Mouse (Mus musculus) hindbrain, embryonic 12.5 days (tissue): Measurements from ENCODE around the gene Nrcam. TPM values are rescaled to one million over a fixed set of nuclear protein-coding genes. Genes with fewer than 3 reads are reported as not detected.
"Not testable (repeated sequence)": the region's sequence is repeated elsewhere in the genome, so short reads cannot be mapped to it uniquely, and the experiment has no call there.

Experiments used
- ATAC-seq: fragments of 200-750 bp; cut with Nextera tagmentation; 2 replicates; pipeline ENCODE4 v1.8.0; 2017; ENCODE audit warnings: moderate TSS enrichment; ENCODE audit not compliant: low FRiP score
- H3K27ac ChIP-seq: fragments of 300-500 bp; sonication (generic); 2 replicates; pipeline ENCODE4 v1.5.1; 2016; ENCODE audit warnings: mild to moderate bottlenecking
- H3K27me3 ChIP-seq: fragments of 300-500 bp; sonication (generic); 2 replicates; pipeline ENCODE4 v1.6.1; 2016; ENCODE audit warnings: mild to moderate bottlenecking
- H3K36me3 ChIP-seq: fragments of 300-500 bp; sonication (generic); 2 replicates; pipeline ENCODE4 v1.6.1; 2016; ENCODE audit warnings: mild to moderate bottlenecking
- H3K4me1 ChIP-seq: fragments of 300-500 bp; sonication (generic); 2 replicates; pipeline ENCODE4 v1.6.1; 2016
- H3K4me2 ChIP-seq: fragments of 300-500 bp; sonication (generic); replicated peaks from 2 replicates; pipeline ENCODE4 v1.6.1; 2016; ENCODE audit warnings: mild to moderate bottlenecking
- H3K4me3 ChIP-seq: fragments of 300-500 bp; sonication (generic); 2 replicates; pipeline ENCODE4 v1.5.1; 2016; ENCODE audit warnings: mild to moderate bottlenecking
- H3K9ac ChIP-seq: fragments of 300-500 bp; sonication (generic); 2 replicates; pipeline ENCODE4 v1.6.1; 2016; ENCODE audit warnings: mild to moderate bottlenecking, moderate library complexity
- H3K9me3 ChIP-seq: fragments of 300-500 bp; sonication (generic); replicated peaks from 2 replicates; pipeline ENCODE4 v1.6.1; 2016; ENCODE audit warnings: mild to moderate bottlenecking
- WGBS: fragments of 180-500 bp; shearing (Covaris S2); methylation state at CpG from one replicate; pipeline ENCODE4 v1.1.7; 2016; 5-methylcytosine and 5-hydroxymethylcytosine counted together
- polyA plus RNA-seq: library from polyadenylated mRNA; unstranded; fragments of >200 nt; fragmentation: Nextera tagmentation; extraction: Ambion mirVana; gene quantifications from 2 replicates; pipeline ENCODE4 v1.2.1, GENCODE M21; 2016

Gene Nrcam
- 97.0 and 110 TPM in 2 replicates for polyA plus RNA-seq

- WGBS: 3% methylated on average over 51 of the region's 74 CpGs
- ATAC-seq: peak; percentile 74
Measured at GRCm38 (mm10) chr12:44328381-44329315, at the start of gene Nrcam. TSS of gene Nrcam (plus strand) at chr12:44328885.

GRCm38 (mm10) chr12:44280147-44280546, 48.5 kb upstream of the Nrcam start:
- H3K9me3 ChIP-seq, H3K27ac ChIP-seq, ATAC-seq, H3K4me1 ChIP-seq, H3K9ac ChIP-seq, H3K36me3 ChIP-seq, H3K4me3 ChIP-seq, H3K27me3 ChIP-seq, H3K4me2 ChIP-seq: not testable (repeated sequence)
- 93% methylated on average over 2 of the region's 2 CpGs for WGBS

More at GRCm38 (mm10) chr12:44328381-44329315, at the start of gene Nrcam:
- Histone ChIP-seq H3K27me3 (no peaks in the 10 kb centered on the region), H3K9me3 (no peaks in the 10 kb centered on the region), H3K4me3 (peak within 1 kb of the TSS; percentile 73), H3K4me1 (peaks cover 25% of the 10 kb centered on the region), H3K27ac (peak within 1 kb of the TSS; percentile 95), H3K4me2 (peak within 1 kb of the TSS; percentile 80), H3K9ac (peak within 1 kb of the TSS; percentile 86), H3K36me3 (no peaks in the 10 kb centered on the region)

GRCm38 (mm10) chr12:44281534-44281933, 47.2 kb upstream of the Nrcam start:
- Histone ChIP-seq H3K4me1 (no peaks in the 10 kb centered on the region), H3K9ac (no peak overlapping the region), H3K9me3 (no peaks in the 10 kb centered on the region), H3K4me3 (no peak overlapping the region), H3K27me3 (no peaks in the 10 kb centered on the region), H3K36me3 (peaks cover 6% of the 10 kb centered on the region; the same call in 1 of the 2 replicates), H3K27ac (no peak overlapping the region), H3K4me2 (no peak overlapping the region)
- whole genome bisulfite sequencing: 94% methylated on average over 3 of the region's 3 CpGs
- no peak for ATAC-seq

- 80% methylated on average over 9 of the region's 9 CpGs for WGBS
- H3K9ac ChIP-seq: no peak overlapping the region
- no peak overlapping the region for H3K4me2 ChIP-seq
- no peaks in the 10 kb centered on the region for H3K27me3 ChIP-seq
- H3K9me3 ChIP-seq: no peaks in the 10 kb centered on the region
- no peak overlapping the region for H3K27ac ChIP-seq
- H3K4me1 ChIP-seq: no peaks in the 10 kb centered on the region
- peaks cover 7% of the 10 kb centered on the region; the same call in 1 of the 2 replicates for H3K36me3 ChIP-seq
- no peak overlapping the region for H3K4me3 ChIP-seq
- ATAC-seq: no peak
Measured at GRCm38 (mm10) chr12:44283378-44283777, 45.3 kb upstream of the Nrcam start.

GRCm38 (mm10) chr12:44286992-44287391, 41.7 kb upstream of the Nrcam start:
- H3K4me3 ChIP-seq: no peak overlapping the region
- peaks cover 14% of the 10 kb centered on the region for H3K36me3 ChIP-seq
- ATAC-seq: no peak
- H3K27ac ChIP-seq: no peak overlapping the region
- H3K9ac ChIP-seq: no peak overlapping the region
- H3K4me2 ChIP-seq: no peak overlapping the region
- no peaks in the 10 kb centered on the region for H3K4me1 ChIP-seq
- no peaks in the 10 kb centered on the region for H3K9me3 ChIP-seq
- WGBS: 94% methylated on average over 8 of the region's 8 CpGs
- H3K27me3 ChIP-seq: no peaks in the 10 kb centered on the region

GRCm38 (mm10) chr12:44292281-44292680, 36.4 kb upstream of the Nrcam start:
- H3K27ac ChIP-seq: no peak overlapping the region
- no peaks in the 10 kb centered on the region for H3K9me3 ChIP-seq
- H3K27me3 ChIP-seq: no peaks in the 10 kb centered on the region
- H3K9ac ChIP-seq: no peak overlapping the region
- H3K36me3 ChIP-seq: peaks cover 13% of the 10 kb centered on the region
- H3K4me3 ChIP-seq: no peak overlapping the region
- ATAC-seq: 0 out of 2 replicates have a peak, but pooled peaks have one; percentile 38
- no peak overlapping the region for H3K4me2 ChIP-seq
- H3K4me1 ChIP-seq: no peaks in the 10 kb centered on the region

GRCm38 (mm10) chr12:44300793-44301192, 27.9 kb upstream of the Nrcam start:
- H3K27me3 ChIP-seq: no peaks in the 10 kb centered on the region
- H3K27ac ChIP-seq: no peak overlapping the region
- no peaks in the 10 kb centered on the region for H3K4me1 ChIP-seq
- no peak overlapping the region for H3K4me3 ChIP-seq
- no peaks in the 10 kb centered on the region for H3K9me3 ChIP-seq
- H3K36me3 ChIP-seq: peaks cover 17% of the 10 kb centered on the region
- H3K4me2 ChIP-seq: no peak overlapping the region
- no peak overlapping the region for H3K9ac ChIP-seq
- ATAC-seq: no peak

GRCm38 (mm10) chr12:44304012-44304411, 24.7 kb upstream of the Nrcam start:
- no peak overlapping the region for H3K4me3 ChIP-seq
- no peak overlapping the region for H3K4me2 ChIP-seq
- H3K36me3 ChIP-seq: peaks cover 28% of the 10 kb centered on the region
- 100% methylated on average over 1 of the region's 1 CpGs for WGBS
- no peaks in the 10 kb centered on the region for H3K4me1 ChIP-seq
- no peaks in the 10 kb centered on the region for H3K9me3 ChIP-seq
- H3K27ac ChIP-seq: no peak overlapping the region
- H3K9ac ChIP-seq: no peak overlapping the region
- no peak for ATAC-seq
- no peaks in the 10 kb centered on the region for H3K27me3 ChIP-seq

- no peaks in the 10 kb centered on the region for H3K27me3 ChIP-seq
- H3K36me3 ChIP-seq: peaks cover 30% of the 10 kb centered on the region
- H3K4me3 ChIP-seq: no peak overlapping the region
- no peak overlapping the region for H3K4me2 ChIP-seq
- H3K27ac ChIP-seq: no peak overlapping the region
- no peaks in the 10 kb centered on the region for H3K9me3 ChIP-seq
- H3K4me1 ChIP-seq: no peaks in the 10 kb centered on the region
- no peak for ATAC-seq
- WGBS: 74% methylated on average over 5 of the region's 5 CpGs
- H3K9ac ChIP-seq: no peak overlapping the region
Measured at GRCm38 (mm10) chr12:44304869-44305268, 23.8 kb upstream of the Nrcam start.

- Histone ChIP-seq H3K4me2 (no peak overlapping the region), H3K4me3 (no peak overlapping the region), H3K9ac (no peak overlapping the region), H3K27me3 (no peaks in the 10 kb centered on the region), H3K36me3 (peaks cover 25% of the 10 kb centered on the region), H3K9me3 (no peaks in the 10 kb centered on the region), H3K27ac (no peak overlapping the region), H3K4me1 (no peaks in the 10 kb centered on the region)
- 92% methylated on average over 3 of the region's 3 CpGs for WGBS
- ATAC-seq: no peak
Measured at GRCm38 (mm10) chr12:44308221-44308620, 20.5 kb upstream of the Nrcam start.

- WGBS: 97% methylated on average over 2 of the region's 2 CpGs
- ATAC-seq: no peak
- H3K9ac ChIP-seq: no peak overlapping the region
- no peaks in the 10 kb centered on the region for H3K9me3 ChIP-seq
- no peaks in the 10 kb centered on the region for H3K27me3 ChIP-seq
- H3K4me2 ChIP-seq: no peak overlapping the region
- no peaks in the 10 kb centered on the region for H3K4me1 ChIP-seq
- peaks cover 9% of the 10 kb centered on the region for H3K36me3 ChIP-seq
- no peak overlapping the region for H3K4me3 ChIP-seq
- H3K27ac ChIP-seq: no peak overlapping the region
Measured at GRCm38 (mm10) chr12:44315212-44315611, 13.5 kb upstream of the Nrcam start.

GRCm38 (mm10) chr12:44325091-44325490, 3.6 kb upstream of the Nrcam start:
- ATAC-seq: no peak
- H3K27me3 ChIP-seq: no peaks in the 10 kb centered on the region

GRCm38 (mm10) chr12:44327452-44327851, 1.2 kb upstream of the Nrcam start:
- Histone ChIP-seq H3K9ac (no peak overlapping the region), H3K4me2 (no peak overlapping the region), H3K9me3 (no peaks in the 10 kb centered on the region), H3K36me3 (no peaks in the 10 kb centered on the region), H3K4me3 (no peak overlapping the region), H3K27ac (no peak overlapping the region), H3K4me1 (peaks cover 25% of the 10 kb centered on the region), H3K27me3 (no peaks in the 10 kb centered on the region)
- 30% methylated on average over 6 of the region's 6 CpGs for WGBS
- no peak for ATAC-seq

More at GRCm38 (mm10) chr12:44325091-44325490, 3.6 kb upstream of the Nrcam start:
- peaks cover 4% of the 10 kb centered on the region; the same call in 1 of the 2 replicates for H3K4me1 ChIP-seq
- H3K4me3 ChIP-seq: no peak overlapping the region
- no peak overlapping the region for H3K27ac ChIP-seq
- H3K4me2 ChIP-seq: no peak overlapping the region
- H3K9me3 ChIP-seq: no peaks in the 10 kb centered on the region
- H3K9ac ChIP-seq: no peak overlapping the region
- H3K36me3 ChIP-seq: no peaks in the 10 kb centered on the region
